Mouse (Mus musculus) liver, adult (tissue): ENCODE data around the gene Relb.

Source experiments
- GATA4 ChIP-seq: IDR thresholded peaks from 2 replicates; pipeline ENCODE4 v1.6.1; 2014; ENCODE audit warnings: mild to moderate bottlenecking, low read length; ENCODE audit not compliant: insufficient replicate concordance

The Relb gene

DNA sequence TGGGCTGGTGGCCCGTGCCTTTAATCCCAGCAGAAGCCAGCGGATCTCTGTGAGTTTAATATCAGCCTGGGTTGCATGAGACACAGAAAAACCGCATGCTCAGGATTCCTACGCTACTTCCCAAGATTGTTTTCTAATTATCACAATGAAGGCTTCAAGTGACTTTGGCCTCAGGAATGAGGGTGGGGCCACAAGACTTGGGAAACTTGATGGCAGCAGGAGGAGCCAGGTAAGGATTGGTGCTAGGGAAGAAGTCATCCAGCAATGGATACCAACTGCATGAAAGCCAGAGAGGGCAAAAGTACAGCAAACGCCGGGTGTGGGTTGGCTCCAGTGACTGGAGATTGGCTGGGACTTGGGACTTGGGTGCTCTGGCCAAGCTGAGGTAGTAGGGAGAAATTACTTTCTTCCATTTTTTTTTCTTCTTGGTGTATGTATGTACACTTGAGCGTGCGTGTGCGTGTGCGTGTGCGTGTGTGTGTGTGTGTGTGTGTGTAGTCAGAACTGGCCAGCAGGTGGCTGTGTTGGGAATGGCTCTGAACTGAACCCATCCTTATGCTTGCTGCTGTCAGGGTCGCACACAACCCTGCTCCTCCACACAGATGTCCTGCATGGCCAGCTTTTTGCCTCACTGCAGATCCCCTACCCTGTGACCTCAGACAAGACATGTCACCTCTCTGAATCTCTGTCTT, 19.5 kb downstream of the Relb start:
- no peak for TF ChIP-seq GATA4

DNA sequence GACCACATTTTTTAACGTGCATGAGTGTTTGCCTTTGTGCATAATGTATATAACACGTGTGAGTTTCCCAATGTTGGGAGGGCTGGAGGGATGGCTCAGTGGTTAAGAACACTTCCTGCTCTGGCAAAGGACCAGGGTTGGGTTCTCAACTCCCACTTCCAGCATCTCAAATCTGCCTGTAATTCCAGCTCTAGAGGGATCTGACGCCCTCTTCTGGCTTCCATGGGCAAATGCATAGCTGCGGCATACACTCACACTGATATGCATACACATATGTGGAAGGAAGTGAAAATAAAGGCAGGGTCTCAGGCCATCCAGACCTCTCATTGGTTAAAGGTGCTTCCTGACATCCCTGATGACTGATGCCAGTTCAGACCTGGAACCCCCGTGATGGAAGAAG, 21.9 kb downstream of the Relb start:
- no peak for TF ChIP-seq GATA4

DNA sequence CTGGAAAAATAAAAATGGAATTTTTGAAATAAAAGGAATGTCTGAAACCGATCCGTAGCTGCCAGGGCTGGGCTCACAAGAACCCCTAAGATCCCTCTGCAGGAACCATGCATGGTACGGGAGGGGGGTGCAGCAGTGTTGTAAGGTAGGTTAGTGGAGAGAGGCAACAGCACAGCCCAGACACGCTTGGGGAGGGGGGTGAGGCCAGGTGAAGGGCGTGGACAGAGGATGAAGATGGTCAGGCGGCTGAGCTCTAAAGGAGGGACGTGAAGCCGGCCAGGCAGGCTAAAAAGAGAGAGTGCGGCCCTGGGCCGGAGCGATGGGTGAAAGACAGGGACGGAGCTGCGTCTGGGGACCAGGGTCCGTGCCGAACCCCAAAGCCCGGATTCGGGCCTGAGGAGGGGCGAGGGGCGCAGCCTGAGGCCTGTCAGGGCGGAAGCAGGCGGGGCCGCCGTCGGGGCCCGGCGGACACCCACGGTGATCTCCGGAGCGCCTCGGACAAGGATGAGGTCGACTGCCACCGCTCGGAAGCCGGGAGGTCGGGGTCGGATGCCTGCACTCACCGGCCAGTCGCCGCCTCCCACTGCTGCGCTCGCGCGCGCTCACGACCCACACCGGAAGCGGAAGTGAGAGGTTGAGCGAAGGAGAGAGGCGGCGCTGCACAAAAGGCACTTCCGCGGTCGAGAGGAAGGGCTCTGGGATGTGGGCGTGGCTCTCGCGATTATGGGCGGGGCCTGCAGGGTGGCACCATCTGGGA, 25.2 kb downstream of the Relb start, which contains the start of gene Clasrp:
Gene Clasrp (minus strand): TSS at position 638 of the 757 bp plus-strand sequence.
- no peak for TF ChIP-seq GATA4

DNA sequence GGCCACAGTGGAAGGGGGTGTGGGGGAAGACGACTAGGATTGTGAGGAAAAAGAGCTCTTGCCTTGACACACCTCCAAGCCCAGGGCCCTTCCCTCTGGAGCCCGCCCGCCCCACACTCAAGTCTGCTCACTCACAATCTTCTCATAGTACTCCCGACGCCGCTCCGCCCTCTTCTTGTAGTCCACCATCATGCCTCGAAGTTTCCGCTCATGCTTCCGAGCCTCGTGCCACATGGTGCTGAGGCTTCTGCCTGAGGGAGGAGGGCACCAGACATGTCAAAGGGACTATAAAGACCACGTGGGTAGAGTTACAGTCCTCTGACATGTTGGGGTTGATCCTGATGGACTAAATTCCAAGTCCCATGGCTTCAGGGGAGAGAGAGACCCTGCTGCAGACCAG, 26.2 kb downstream of the Relb start:
- no peak for TF ChIP-seq GATA4

DNA sequence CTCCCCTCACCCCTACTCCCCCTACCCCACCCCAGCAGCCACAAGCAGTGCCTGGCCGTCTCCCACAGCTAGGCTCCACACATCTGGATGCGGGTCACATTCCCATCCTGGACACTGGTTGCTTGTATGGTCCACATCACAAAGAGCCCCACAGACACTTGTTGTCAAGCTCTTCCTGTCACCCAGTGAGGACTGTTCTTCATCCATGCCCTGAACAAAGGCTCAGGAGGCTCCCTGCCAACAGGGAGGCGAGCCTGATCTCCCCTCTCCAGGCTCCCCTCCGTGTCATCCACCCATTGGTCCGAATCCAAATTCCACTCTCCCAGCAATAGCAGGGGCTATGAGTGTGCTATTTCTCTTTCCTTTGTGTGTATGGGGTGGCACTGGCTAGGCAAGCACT, 28.7 kb downstream of the Relb start:
- TF ChIP-seq GATA4 = no peak

DNA sequence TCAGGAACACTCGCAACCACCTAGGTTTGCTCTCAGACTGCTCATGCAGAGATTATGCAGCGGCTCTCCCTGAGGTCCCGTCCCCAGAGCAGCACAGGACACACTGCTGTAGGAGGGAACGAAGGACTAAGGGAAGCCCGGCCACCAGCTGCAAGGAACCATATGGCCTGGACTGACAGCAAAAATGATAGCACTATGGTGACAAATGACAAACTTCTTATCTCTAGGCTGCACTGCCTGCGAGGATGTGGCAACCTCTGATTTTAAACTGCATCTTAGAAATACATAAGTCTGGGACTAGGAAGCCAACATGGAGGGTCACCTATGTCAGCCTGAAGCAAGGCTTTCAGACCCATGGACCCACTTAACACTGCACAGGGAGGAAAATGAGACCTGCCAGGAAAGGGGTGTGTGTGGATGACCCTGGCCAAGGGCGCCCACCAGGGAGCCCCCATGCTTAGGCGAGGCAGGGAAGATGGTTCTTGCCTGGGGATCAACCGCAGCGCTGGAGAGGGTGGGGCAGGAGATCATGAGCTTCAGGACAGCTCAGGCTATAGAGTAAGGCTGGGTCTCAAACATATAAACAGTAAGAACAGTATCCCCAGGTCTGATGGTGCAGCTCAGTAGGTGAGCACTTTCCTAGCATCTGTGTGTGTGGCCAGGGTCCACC, 36.0 kb downstream of the Relb start:
- no peak for TF ChIP-seq GATA4

DNA sequence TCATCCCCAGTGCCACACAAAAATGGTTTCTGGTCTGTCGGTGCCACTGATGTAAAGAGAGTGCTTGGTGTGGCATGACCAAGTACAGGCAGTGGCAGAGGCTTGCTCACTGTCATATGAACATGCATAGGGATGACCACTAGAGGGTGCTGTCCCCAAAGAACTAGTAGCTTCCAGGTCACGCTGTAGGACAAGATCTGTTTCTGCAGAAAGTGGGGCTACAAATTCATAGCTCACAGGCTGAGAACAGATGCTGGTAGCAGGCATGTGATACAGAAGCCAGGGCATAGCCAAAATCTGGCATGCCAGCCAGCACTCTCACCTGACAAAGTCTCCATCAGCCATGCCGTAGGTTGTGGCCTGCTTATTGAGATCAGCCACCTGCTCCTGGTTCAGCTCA, 39.3 kb downstream of the Relb start:
- TF ChIP-seq GATA4 = no peak

DNA sequence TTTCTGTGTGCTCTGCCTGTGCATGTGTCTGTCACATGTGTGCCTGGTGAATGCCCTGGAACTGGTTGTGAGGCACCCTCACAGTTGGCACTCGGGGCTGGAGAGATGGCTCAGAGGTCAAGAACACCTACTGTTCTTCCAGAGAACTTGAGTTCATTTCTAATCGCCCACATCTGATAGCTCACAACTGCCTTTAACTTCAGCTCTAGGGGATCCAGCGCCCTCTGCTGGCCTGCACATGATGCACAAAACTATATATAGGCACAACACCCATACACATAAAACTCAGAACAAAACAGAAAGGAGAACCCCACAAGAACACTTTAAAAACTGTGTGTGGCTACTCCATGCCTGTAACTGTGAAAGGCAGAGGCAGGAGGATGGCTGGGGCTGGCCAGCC, 40.0 kb downstream of the Relb start:
- TF ChIP-seq GATA4 = no peak

DNA sequence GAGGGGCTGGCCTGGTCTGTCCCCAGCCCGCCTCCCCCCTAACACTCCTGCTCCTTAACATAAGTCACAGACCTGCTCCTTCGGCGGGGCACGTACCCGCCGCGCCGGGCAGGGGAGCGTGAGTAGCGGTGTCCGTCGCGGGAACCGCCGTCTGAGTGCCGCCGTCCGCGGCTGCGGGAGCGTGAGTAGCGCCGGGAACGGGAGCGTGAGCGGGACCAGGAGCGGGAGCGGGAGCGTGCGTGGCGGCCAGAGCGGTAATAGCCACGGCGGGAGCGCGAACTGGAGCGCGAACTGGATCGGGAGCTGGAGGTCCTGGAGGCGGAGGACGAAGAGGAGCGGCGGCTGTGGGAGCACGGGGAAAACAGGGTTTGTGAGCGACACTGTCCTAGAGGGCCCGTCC, 43.0 kb downstream of the Relb start:
- no peak for TF ChIP-seq GATA4

DNA sequence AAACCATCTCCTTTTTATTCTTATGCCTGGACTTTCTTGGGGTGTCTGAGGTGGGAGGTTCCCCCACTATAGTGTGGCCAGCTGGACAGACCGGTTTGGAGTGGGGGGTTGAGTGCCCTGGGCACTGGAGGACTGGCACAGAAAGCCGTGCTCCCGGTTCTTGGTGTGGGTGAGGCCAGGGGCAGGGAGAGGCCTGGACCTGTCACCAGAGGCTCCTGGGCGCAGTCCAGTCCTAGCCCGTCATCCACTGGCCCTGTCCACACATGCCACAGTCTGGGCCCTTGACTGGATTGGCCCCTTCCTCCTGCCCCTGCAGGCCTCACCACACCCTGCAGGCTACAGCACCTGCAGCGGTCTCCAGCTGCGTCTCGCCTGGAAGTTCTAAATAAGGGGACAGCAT, 48.6 kb downstream of the Relb start:
- no peak for TF ChIP-seq GATA4

DNA sequence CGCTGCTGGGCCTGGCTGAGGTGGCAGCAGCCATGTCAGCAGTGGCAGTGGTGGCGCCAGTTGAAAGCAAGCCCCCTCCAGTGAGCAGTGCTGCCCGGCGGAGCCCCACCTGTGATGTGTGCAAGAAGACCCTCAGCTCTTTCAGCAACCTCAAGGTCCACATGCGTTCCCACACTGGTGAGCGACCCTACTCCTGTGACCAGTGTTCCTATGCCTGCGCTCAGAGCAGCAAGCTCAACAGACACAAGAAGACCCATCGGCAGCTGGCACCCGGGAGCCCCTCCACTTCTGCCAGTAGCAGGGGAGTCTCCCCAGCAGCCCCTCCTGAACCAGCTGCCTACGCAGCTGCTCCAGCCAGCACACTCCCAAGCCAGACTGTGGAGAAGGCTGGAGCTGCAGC, 49.5 kb downstream of the Relb start:
- no peak for TF ChIP-seq GATA4

DNA sequence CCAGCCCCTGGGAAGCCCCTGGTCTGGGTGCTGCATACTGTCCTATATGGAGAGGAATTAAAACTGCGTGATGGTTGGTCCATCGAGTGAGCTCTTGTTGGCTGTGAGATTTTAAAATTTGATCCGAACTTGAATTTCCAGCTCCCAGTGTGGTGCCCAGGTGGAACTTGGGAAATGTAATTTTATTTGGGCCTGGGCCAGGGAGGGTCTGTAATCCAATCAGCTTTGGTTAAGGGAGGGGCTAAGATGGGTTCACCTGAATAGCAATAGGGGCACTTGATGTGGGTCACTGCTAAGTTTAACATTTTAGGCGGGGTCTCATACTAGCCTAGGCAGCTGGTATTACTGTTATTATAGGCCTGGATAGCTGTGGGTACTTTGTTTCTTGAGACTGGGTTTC, 50.8 kb downstream of the Relb start:
- TF ChIP-seq GATA4 = no peak

DNA sequence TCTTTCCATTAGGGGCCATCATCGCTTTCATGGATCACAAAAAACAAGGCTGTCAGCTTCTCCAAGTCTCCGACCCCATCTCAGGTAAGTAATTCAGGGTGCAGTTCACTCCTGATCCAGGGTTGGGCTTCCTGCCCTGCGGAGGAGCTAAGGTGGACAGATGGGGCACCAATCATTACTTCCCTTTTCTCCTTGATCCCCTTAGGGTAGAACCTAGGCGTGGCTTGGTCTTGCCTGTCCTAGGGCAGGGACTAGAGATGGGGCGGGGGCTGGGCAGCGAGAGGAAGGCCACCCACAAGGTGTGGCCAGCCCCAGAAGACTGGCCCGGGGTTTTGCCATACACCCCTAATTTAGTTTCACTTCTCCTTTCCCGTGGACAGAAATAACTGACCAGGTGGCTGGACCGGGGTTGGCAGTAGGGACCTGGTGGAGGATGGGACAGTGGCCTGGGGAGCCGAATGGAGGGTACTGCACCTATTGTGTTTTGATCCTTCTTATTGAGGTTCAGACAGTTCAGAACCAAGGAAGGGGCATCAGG, 51.3 kb downstream of the Relb start:
- TF ChIP-seq GATA4 = no peak

DNA sequence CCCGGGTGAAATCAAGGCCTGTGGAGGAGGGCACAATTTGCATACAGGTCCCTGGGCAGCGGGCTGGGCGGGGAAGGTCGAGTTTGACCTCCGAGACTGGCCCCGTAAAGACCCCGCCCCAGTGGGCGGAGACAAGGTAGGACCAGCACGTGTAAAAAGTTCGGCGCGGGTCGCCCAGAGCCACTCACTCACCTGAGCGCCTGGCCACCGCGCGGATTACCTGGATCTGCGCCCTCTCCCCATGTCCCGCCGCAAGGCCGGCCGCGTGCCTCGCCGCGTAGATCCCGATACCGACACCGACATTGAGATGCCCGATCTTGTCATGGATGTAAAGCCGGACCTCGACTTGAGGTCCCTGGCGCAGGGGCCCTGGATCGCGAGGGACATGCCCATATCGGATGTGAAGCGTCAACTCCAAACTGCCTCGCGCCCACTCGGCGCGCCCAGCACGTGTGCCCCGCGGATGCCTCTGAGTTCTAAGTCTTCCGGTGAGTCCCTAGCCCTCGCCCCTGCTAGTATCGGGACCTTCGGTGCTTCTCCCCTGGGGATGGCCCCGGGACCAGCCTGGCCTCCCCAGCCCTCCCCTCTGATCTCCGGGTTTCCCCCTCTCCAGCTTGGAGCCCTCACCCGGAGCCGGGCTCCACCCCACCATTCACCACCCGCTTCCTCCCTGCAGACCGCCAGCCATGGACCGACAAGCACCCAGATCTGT, 51.9 kb downstream of the Relb start, which contains the start of the genes Zfp296 and Gemin7:
Gene Zfp296 (plus strand): TSS at position 147 of the 712 bp plus-strand sequence.
Gene Gemin7 (minus strand): TSS at position 455 of the 712 bp plus-strand sequence.
- no peak for TF ChIP-seq GATA4

DNA sequence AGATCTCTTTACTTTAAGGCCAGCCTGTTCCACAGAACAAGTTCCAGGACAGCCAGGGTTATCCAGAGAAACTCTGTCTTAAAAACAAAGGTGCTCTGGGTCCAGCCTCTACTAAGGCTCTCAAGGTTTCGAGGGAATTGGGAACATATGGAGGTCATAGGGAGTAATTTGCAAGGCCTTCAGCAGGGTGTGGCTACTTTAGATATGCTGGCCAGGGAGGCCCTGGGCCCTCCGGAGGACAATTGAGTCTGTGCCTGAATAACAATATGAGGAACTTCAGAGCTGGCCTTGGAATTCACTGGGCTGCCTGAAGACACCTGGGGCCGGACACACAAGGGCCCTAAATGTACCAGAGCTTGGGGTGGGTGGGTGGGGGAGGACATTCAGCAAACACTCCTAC, 53.7 kb downstream of the Relb start:
- TF ChIP-seq GATA4 = no peak
